Mouse (Mus musculus) bone marrow macrophage, adult 2 months (primary cell): Measurements from ENCODE around the gene She.

ENCODE experiments used
- CTCF ChIP-seq: IDR thresholded peaks from 2 replicates; pipeline ENCODE4 v1.5.1; 2012; ENCODE audit warnings: low read depth, mild to moderate bottlenecking, low read length, moderate library complexity
- POLR2A ChIP-seq: IDR thresholded peaks from 2 replicates; pipeline ENCODE4 v1.6.1; 2012; ENCODE audit warnings: mild to moderate bottlenecking, low read depth, low read length, borderline replicate concordance

DNA sequence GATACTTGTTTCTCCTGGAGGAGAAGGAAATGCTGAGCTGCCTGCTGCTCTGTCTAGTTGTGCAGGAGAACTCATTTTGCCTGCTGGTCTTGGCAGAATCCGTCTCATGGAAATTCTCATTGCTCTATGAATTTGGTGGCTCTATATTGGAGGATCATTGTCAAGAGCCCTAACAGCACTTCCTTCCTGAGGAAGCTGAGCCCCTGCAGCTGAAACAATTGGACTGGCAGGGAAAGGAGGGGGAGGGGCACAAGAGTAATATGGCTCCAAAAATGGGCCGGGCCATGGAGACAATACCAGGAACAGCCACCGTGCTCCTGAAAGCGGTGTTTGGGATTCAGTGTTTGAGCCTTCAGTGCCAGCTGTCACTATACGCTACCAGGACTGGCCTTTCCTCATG is 22.6 kb downstream of the She start:
- TF ChIP-seq CTCF (no peak), POLR2A (no peak)
